Mouse (Mus musculus) G1E (cell line): ENCODE data around the gene Mcpt4.

Experiments used
- CTCF ChIP-seq: IDR thresholded peaks from 2 replicates; pipeline ENCODE4 v1.5.1; 2012; ENCODE audit warnings: low read depth, low read length, inconsistent platforms, mixed read lengths
- GATA1 ChIP-seq: IDR thresholded peaks from 2 replicates; pipeline ENCODE4 v1.6.1; 2012; ENCODE audit warnings: borderline replicate concordance, low read length, inconsistent platforms, mixed read lengths
- POLR2AphosphoS5 ChIP-seq: IDR thresholded peaks from 2 replicates; pipeline ENCODE4 v1.6.1; 2012; ENCODE audit warnings: low read depth, low read length, inconsistent platforms; ENCODE audit not compliant: insufficient replicate concordance

- no peak for TF ChIP-seq GATA1
- no peak for TF ChIP-seq CTCF
- TF ChIP-seq POLR2AphosphoS5: no peak
Observed at GRCm38 (mm10) chr14:56102386-56102785, 40.3 kb upstream of the Mcpt4 start, which contains the start of gene Ctsg.
